Mouse (Mus musculus): ENCODE measurements around the gene Cfd. TPM values are rescaled to one million over a fixed set of nuclear protein-coding genes. Genes with fewer than 3 reads are reported as not detected.

The Cfd gene
- total RNA-seq, 1 experiment from 2014 or later = not detected

DNA sequence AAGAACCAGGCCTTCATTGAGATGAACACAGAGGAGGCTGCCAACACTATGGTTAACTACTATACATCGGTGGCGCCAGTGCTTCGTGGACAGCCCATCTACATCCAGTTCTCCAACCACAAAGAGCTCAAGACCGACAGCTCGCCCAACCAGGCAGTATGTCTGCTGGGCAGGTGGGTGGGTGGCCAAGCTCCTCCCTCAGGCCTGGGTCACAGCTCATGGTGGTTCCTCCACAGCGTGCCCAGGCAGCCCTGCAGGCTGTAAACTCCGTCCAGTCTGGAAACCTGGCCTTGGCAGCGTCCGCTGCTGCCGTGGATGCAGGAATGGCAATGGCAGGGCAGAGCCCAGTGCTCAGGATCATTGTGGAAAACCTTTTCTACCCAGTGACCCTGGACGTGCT is 31.5 kb upstream of the Cfd start:
- ATAC-seq (ENCODE audit: extremely low read depth, insufficient number of reproducible peaks, low FRiP score, poor library complexity, severe bottlenecking) = no peak

DNA sequence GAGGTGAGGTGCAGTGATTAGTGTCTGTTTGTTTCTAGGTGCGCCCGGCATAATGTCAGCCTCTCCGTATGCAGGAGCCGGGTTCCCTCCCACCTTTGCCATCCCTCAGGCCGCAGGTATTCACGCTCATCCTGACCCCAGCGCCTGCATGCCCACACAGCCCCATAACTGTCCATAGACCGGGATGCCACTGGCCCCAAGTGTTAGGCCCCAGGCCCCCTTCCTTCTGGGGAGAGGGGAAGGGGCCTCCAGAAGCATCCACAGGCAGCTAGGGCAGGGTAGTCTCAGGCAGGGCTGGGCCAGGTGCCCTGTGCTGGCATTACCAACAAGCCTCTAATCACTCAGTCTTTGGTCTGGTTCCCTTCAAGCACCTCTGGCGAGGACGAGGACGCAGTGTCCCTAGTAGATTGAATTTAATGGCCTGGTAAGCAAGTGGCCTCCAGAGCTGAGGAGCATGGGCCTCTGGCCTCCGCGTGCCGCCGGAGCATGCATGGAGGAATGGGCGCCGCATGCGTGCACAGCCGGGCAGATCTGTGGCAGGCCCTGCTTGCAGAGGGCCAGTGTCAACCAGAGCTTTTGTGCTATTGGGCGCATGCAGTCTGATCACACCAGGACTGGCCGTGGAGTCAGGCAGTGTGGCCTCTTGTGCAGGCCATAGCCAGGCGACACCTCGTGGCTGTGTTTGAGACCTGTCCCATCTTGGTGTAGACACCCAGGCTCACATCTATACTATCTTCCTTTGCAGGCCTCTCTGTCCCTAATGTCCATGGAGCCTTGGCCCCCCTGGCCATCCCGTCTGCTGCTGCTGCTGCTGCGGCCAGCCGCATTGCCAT is 30.4 kb upstream of the Cfd start:
- no peak for ATAC-seq (ENCODE audit: extremely low read depth, insufficient number of reproducible peaks, low FRiP score, poor library complexity, severe bottlenecking)

DNA sequence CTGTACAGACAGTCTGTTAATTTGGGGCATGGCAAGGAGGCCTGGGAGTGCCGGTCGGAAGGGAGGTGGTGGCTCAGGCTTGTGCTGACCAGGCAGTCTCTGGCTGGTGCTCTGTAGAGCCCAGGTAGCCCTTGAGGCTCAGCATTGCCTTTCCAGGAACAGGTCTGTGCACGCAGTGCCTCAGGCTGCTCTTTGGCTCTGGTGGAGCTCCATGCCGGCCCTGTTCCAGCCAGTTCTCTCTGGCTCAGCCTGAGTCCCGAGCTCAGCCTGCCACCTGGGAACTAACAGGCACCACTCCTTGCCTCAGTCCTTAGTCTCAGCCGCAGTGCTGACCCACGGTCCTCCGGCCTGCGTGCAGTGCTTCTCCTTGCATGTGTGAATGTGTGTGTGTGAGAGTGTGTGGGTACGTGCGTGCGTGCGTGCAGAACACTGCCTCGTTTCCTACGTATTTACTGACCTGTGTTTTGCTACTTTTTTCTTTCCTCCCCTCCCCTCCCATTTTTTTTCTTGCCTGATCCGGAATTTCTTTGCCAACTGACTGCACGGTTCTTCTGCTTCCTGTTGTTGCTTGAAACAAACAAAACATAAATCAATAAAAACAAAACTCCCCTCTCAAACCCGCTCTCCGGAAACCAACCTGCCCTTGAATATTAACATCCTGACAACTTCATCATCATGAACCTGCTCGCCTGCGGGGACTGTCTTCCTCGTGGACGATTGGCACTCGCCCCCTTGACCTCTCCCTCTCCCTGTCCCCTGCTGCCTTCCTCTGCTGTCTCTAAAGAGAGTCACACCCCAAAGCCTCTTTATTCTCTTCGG is 29.2 kb upstream of the Cfd start:
- ATAC-seq (ENCODE audit: extremely low read depth, insufficient number of reproducible peaks, low FRiP score, poor library complexity, severe bottlenecking) = no peak

DNA sequence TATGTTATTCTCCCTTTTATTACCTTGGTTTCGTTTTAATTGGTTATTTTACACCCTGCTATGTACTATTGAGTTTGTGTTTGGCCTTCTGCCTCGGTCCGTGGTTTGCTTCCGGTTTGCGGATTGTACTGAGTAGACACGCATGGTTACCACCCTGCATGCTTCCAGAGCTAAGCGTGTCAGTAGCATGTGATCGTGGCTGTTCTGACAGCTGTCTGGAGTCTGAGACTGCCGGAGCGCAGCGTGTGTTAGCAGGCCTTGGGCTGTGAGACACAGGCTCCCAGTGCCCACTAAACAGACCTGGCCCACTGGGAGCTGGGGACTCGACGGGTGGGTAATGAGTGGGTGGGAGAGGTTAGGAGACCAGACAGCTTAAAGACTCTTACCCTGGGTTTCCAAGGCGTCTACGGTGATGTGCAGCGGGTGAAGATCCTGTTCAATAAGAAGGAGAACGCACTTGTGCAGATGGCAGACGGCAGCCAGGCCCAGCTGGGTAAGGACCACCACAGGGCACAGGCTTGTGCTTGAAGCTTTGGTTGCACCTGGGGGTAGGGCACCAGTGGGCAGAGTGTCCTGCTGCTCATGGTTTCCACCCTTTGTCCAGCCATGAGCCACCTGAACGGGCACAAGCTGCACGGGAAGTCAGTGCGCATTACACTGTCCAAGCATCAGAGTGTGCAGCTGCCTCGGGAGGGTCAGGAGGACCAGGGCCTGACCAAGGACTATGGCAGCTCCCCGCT is 28.4 kb upstream of the Cfd start:
- ATAC-seq (ENCODE audit: extremely low read depth, insufficient number of reproducible peaks, low FRiP score, poor library complexity, severe bottlenecking) = no peak

DNA sequence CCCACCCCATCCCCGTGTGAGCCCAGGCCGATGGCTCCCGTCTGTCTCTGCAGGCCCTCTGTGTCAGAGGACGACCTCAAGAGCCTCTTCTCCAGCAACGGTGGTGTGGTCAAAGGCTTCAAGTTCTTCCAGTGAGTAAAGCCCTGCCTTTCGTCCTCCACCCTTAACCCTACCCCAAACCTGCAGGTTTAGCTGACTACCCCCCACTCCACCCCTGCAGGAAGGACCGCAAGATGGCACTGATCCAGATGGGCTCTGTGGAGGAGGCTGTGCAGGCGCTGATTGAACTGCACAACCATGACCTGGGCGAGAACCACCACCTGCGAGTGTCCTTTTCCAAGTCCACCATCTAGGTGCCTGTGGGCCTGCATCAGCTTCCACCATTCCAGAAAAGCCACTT is 27.7 kb upstream of the Cfd start:
- ATAC-seq (ENCODE audit: extremely low read depth, insufficient number of reproducible peaks, low FRiP score, poor library complexity, severe bottlenecking) = no peak

DNA sequence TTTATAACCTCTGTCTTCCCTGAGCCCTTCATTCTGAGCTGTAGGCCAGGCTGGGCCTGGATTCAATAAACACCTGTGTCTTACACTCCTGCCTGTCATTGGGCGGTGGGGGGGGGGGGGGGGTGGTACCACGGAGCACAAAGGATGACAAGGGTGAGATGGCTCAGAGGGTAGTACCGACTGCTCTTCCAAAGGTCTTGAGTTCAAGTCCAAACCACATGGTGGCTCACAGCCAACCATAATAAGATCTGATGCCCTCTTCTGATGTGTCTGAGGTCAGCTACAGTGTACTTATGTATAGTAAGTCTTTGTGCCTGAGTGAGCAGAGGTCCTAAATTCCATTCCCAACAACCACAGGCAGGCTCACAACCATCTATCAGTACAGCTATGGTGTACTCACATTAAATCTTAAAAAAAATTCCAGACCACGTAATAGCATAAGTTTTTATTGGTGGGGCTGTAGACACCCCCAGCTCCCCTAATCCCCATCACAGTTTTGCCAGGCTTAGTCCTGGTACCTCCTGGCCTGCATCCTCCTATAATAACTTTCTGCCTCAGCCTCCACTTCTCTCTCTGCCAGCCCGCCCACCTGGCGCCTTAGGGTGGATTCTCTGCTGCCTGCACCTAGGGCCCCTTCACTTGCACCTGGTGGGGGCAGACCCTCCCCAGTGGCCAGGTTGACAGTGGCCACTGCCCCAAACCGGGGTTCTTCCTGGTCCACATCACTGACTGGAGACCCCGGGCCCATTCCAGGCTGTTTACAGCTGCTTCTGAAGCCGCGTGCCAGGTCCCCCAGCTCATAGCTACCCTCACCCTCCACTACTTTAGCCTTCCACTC is 26.1 kb upstream of the Cfd start:
- no peak for ATAC-seq (ENCODE audit: extremely low read depth, insufficient number of reproducible peaks, low FRiP score, poor library complexity, severe bottlenecking)

DNA sequence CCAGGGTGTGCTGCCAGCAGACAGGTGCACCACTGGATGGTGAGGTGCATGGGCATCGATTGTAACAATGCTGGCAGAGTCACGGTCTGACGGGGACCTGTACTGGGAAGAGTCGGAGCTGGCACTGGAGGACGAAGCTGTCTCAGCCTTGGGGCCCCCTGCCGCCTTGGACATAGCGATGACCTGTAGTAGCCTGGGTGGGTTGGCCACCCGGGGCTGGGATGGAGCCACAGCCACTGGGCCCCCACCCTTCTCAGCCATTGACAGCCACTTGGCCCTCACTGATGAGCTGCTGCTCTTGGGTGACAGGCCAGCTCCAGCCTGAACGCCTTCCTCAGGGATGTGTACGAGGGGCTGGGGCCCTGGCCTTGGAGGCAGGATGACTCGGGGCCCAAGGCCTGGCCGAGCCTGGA is 25.5 kb upstream of the Cfd start:
- no peak for ATAC-seq (ENCODE audit: extremely low read depth, insufficient number of reproducible peaks, low FRiP score, poor library complexity, severe bottlenecking)

DNA sequence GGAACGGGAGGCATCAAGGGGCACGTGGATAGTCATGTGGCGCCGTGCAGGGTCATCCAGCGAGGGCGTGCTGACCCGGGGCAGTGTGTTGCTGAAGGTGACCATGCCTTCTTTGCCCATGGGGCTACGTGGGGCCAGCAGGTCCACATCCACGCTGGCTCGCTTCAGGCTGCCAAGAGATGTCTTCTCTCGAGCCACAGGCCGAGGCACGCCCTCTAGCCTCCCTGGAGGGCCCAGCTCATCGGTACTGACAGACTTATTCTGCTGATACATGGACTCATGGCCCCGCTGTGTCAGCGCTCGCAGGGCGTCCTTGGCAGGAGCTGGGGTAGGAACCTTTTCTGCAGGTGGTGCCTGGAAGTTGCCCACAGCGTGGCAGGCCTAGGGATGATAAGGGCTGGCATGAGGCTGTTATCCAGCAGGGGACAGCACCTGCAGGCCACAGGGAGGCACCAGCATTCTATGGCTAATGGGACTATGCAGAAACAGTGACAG is 24.8 kb upstream of the Cfd start:
- ATAC-seq (ENCODE audit: extremely low read depth, insufficient number of reproducible peaks, low FRiP score, poor library complexity, severe bottlenecking) = no peak

DNA sequence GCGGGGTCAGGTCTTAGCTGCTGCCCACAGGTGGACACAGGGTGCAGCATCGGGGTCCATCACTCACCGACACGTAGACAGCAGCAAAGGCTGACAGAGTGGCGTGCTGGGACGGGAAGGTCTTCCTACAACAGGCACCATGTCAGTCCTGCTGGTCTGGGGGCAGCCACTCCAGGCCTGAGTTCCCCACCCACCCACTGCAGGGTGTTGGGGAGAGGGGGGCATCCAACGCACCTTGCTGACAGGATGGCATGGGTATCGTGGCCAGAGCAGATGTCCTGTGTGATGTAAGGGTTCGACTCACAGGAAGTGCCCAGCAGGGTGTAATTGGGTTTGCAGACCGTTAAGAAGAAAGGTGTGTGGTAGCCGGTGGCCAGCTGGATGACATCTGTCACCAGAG is 24.1 kb upstream of the Cfd start:
- ATAC-seq (ENCODE audit: extremely low read depth, insufficient number of reproducible peaks, low FRiP score, poor library complexity, severe bottlenecking) = no peak

DNA sequence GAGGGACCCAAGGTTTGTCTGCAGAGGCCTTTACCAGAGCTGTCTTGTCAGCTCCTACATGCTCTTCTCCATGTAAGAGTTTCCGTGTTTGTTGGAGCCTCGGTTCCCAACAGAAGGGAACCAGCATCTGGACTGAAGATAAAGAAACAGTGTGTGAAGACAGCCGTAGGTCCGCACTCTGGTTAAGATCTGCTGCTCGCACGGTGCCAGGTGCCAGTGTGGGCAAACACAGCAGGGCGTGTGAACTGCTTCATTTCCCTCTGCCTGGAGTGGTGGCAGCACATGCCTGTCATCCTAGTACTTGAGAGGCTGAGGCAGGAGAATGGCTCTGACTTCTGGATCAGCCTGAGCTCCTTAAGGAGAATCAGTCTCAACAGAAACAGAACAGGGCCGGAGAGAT is 18.8 kb upstream of the Cfd start:
- no peak for ATAC-seq (ENCODE audit: extremely low read depth, insufficient number of reproducible peaks, low FRiP score, poor library complexity, severe bottlenecking)

DNA sequence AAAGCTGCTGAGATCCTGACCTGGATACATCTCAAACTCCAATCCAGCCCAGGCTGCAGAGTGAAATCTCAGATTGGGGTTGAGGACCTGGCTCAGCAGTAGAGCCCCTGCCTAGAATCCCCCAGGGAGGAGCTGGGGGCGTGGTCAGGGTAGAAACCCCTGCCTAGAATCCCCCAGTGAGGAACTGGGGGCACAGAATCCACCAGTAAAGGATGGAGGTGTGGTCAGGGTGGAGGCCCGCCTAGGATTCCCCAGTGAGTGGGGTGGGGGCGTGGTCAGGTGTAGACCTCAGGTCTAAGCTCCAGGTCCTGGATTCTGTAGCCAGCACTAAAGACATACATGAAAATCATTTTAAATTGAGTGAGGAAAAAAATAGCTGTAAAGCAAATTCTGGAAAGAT is 17.8 kb upstream of the Cfd start:
- ATAC-seq (ENCODE audit: extremely low read depth, insufficient number of reproducible peaks, low FRiP score, poor library complexity, severe bottlenecking) = no peak

DNA sequence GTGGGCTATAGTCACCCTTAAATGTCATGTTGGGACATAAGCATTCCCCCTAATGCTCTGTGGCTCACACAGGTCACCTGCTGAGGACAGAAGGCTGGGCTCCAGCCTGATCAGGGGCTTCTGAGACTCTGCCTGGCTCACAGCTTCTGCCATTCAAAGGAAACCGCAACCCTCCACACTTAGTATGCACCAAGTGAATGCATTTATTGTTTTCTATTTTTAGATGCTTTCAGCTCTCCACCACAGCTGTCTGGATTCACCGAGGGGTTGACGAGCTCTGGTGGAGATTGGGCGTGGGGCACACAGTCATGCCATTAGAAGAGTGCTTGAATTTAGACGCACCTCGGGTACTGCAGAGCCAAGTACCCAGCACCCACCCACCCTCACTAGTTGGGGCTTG is 17.3 kb upstream of the Cfd start:
- ATAC-seq (ENCODE audit: extremely low read depth, insufficient number of reproducible peaks, low FRiP score, poor library complexity, severe bottlenecking) = no peak

DNA sequence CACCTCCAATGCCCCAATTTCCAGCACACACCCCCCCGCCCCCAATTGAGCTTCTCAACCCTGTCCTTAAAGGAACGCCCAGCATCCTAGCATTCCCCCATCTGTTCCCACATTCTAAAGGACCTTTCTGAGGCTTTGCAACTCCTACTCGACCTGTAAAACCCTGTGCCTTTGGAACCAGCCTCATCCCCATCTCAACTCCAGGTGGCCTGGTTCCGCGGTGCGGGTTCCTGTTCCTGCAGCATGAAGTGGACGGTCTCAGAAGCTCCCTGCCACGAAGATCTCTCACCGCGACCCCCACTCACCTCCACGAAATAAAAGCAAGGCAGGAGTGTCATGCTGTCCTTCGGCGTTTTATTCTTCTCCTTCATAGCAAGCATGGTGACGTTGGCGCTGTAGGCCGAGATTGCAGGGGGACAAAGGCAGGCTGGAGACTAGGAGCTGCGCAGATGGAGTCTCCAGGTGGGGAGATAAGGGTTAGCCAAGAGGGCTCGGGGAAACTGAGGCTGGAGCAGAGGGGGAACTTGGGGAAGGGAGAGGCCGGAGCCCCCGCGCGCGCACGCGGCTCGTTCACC is 16.9 kb upstream of the Cfd start:
- no peak for ATAC-seq (ENCODE audit: extremely low read depth, insufficient number of reproducible peaks, low FRiP score, poor library complexity, severe bottlenecking)

DNA sequence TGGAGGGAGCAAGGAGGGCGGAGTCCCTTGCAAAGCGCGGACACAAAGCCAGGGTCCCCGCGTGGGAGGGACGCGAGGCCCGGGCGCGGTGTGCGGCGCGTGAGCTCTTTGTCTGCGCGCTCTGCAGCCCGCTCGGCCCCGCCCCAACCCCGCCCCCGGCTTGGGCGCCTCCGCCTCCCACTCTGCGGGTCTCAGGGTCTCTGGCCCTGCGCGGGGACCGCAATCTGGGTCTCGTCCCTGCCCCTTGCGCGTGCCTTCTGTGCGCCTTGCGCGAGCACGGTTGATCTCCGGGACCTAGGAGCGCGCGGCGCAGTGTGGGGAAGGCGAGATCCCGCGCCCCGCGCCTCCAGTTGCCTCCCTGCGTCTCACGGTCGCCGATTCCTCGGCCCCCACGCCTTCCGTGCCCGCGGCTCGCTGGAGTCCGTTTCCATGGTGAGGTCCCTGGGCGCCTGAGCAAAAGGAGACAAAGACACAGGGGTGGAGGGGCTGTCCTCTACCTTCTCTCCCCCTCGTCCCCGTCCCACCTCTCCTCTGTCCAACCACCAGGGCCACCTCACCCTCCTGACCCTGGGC is 16.3 kb upstream of the Cfd start, which contains the start of the genes Prtn3 and Plppr3:
Gene Prtn3 (plus strand): TSS at position 187 of the 573 bp plus-strand sequence.
Gene Plppr3 (minus strand): TSS at position 345 of the 573 bp plus-strand sequence.
- 0 out of 2 replicates have a peak, but pooled peaks have one; percentile 13 for ATAC-seq (ENCODE audit: extremely low read depth, insufficient number of reproducible peaks, low FRiP score, poor library complexity, severe bottlenecking)

DNA sequence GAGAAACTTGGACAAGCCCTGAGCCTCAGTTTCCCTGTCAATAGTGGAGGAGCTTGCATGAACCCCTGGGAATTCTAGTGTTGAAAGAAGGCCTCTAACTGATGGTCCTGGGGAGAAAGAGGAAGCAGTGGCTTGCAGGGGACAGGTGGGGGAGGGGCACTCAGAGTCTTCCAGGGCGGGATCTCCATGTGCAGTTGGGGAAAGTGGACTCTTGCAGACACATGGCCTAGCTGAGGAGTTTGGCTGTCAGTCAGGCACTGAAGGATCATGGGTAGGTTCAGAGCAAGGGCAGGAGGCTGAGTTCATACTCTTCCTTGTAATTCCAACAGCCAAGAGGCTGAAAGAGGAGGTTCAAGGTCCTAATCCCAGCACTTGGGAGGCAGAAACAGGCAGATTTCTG is 13.5 kb upstream of the Cfd start:
- ATAC-seq (ENCODE audit: extremely low read depth, insufficient number of reproducible peaks, low FRiP score, poor library complexity, severe bottlenecking) = no peak; the same call in 1 of the 2 replicates

DNA sequence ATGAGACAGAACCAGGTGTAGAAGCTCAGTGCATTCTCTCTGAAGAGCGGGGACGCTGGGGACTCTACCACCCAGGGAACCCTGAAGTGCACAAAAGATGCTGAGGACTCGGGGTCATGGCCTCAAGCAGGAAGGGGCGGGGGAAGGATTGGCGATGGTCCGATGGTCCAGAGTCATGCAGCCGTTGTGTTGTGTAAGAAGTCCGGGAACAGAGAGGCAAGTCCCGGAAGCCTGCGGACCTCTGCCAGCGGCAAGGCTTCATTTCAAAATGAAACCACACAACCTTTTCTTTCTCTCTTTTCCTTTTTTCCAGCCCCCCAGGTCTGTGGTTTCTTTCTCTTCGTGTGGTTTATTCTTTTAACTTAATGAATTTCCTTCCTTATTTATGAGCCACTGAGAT is 12.9 kb upstream of the Cfd start:
- peak; percentile 45; the same call in 1 of the 2 replicates for ATAC-seq (ENCODE audit: extremely low read depth, insufficient number of reproducible peaks, low FRiP score, poor library complexity, severe bottlenecking)

DNA sequence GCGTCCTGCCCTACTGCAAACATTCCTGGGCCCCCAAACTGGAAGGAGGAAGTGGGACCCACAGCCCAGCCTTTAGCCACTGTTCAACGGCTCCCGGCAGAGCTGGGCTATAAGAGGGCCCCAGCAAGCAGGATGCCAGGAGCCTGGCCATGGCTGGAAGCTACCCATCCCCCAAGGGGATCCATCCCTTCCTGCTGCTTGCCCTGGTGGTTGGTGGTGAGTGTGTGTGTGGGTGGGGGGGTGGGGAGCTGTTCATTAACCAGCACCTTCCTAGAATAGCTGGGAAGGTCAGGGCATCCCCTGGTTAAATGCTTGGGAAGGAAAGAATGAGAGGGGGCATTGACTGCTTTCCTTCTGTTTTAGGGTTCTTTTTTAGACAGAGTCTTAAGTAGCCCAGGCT is 11.1 kb upstream of the Cfd start:
- ATAC-seq (ENCODE audit: extremely low read depth, insufficient number of reproducible peaks, low FRiP score, poor library complexity, severe bottlenecking) = no peak

DNA sequence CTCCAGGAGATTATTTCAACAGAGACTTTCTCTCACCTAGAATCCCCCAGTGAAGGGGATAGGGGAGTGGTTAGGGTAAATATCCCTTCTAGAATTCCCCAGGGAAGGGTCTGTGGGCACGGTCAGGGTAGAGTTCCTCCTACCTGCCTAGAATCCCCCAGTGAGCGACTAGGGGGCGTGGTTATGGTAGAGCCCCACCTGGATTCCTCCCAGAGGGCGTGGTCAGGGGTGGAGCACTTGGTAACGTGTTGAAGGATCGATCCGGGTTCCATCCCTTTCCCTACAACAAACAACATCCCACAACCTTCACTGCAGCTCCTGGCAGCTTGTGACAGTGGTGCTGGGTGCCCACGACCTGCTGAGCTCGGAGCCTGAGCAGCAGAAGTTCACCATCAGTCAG is 9.9 kb upstream of the Cfd start:
- no peak for ATAC-seq (ENCODE audit: extremely low read depth, insufficient number of reproducible peaks, low FRiP score, poor library complexity, severe bottlenecking)

Data from neutrophil, adult 5-6 weeks (primary cell).